Mouse (Mus musculus): ENCODE measurements around the gene Fbxo27. TPM values are rescaled to one million over a fixed set of nuclear protein-coding genes. Genes with fewer than 3 reads are reported as not detected.
A peak's percentile ranks its signal among the peaks of the same experiment; 100 is the strongest.

Fbxo27 gene
- total and polyA plus RNA-seq, 3 experiments = not detected

GRCm38 (mm10) chr7:28726600-28726999, 34.0 kb downstream of the Fbxo27 start (continued):
- TF ChIP-seq POLR2AphosphoS2 (IDR thresholded peaks at IDR 0.05; ENCODE audit: low read length) = no peak
- TF ChIP-seq HCFC1 (IDR thresholded peaks at IDR 0.05; ENCODE audit: low read depth, low read length) = 0 out of 2 replicates have a peak, but pooled peaks have one; percentile 14
- no peak for TF ChIP-seq ZMIZ1 (IDR thresholded peaks at IDR 0.05; ENCODE audit: low read depth, low read length)
- no peak; the same call in 1 of the 2 replicates for TF ChIP-seq BHLHE40 (IDR thresholded peaks at IDR 0.05; ENCODE audit: borderline replicate concordance, low read depth, low read length)
- no peak for TF ChIP-seq JUND (IDR thresholded peaks at IDR 0.05; ENCODE audit: low read depth, low read length)
- TF ChIP-seq ZKSCAN1 (IDR thresholded peaks at IDR 0.05; ENCODE audit: low read depth, low read length) = no peak
- TF ChIP-seq EP300 (IDR thresholded peaks at IDR 0.05; ENCODE audit: low read depth in 1 of 2, low read length in 2 of 2) = no peak
- TF ChIP-seq USF2 (IDR thresholded peaks at IDR 0.05; ENCODE audit: borderline replicate concordance in 1 of 2, insufficient read depth in 1 of 2, low read depth in 1 of 2, low read length in 2 of 2) = no peak
- no peak for TF ChIP-seq GATA1 (IDR thresholded peaks at IDR 0.05; ENCODE audit: low read depth, low read length)
- TF ChIP-seq MEF2A (IDR thresholded peaks at IDR 0.05; ENCODE audit: extremely low read depth, insufficient replicate concordance, low read depth, low read length, poor library complexity, severe bottlenecking) = no peak
- TF ChIP-seq MAZ (IDR thresholded peaks at IDR 0.05; ENCODE audit: low read depth, low read length) = no peak
- TF ChIP-seq NRF1 (IDR thresholded peaks at IDR 0.05; ENCODE audit: insufficient read depth, low read depth, low read length, poor library complexity, severe bottlenecking) = peak; percentile 60
- TF ChIP-seq E2F4 (IDR thresholded peaks at IDR 0.05; ENCODE audit: borderline replicate concordance, low read depth, low read length) = no peak
- TF ChIP-seq ZNF384 (IDR thresholded peaks at IDR 0.05; ENCODE audit: low read depth, low read length) = peak; percentile 79
- TF ChIP-seq ELF1 (IDR thresholded peaks at IDR 0.05; ENCODE audit: low read depth, low read length) = no peak
- TF ChIP-seq MYC (IDR thresholded peaks at IDR 0.05; ENCODE audit: low read depth, low read length) = peak; percentile 79; the same call in 1 of the 2 replicates
- TF ChIP-seq UBTF (IDR thresholded peaks at IDR 0.05; ENCODE audit: borderline replicate concordance, insufficient read depth, low read depth, low read length) = no peak

- peak; percentile 49 to 72 (median 56) for TF ChIP-seq CTCF (IDR thresholded peaks at IDR 0.05 in 2 of 3, conservative IDR thresholded peaks at IDR 0.05 in 1 of 3; ENCODE audit: control insufficient read depth in 1 of 3, insufficient read depth in 1 of 3, low read depth in 2 of 3, low read length in 3 of 3, poor library complexity in 1 of 3, severe bottlenecking in 1 of 3)
- no peak for TF ChIP-seq RCOR1 (IDR thresholded peaks at IDR 0.05; ENCODE audit: low read depth, low read length)
- Histone ChIP-seq H3K4me1 (ENCODE audit: control insufficient read depth in 1 of 2, insufficient read depth in 2 of 2, low read length in 2 of 2) (no peaks in the 10 kb centered on the region), H3K9me3 (replicated peaks; ENCODE audit: insufficient read depth, low read length) (no peaks in the 10 kb centered on the region), H3K36me3 (ENCODE audit: control insufficient read depth in 1 of 2, insufficient read depth in 2 of 2, low read length in 2 of 2) (no peaks in the 10 kb centered on the region), H3K4me3 (ENCODE audit: control insufficient read depth in 1 of 2, insufficient read depth in 1 of 2, low read depth in 2 of 2, low read length in 2 of 2) (no peak overlapping the region), H3K27ac (ENCODE audit: control insufficient read depth, low read depth, low read length) (no peak overlapping the region), H3K27me3 (ENCODE audit: control insufficient read depth in 1 of 2, insufficient read depth in 2 of 2, low read length in 2 of 2) (no peaks in the 10 kb centered on the region), H3K79me2 (ENCODE audit: control insufficient read depth, insufficient read depth, low read length, poor library complexity) (no peaks in the 10 kb centered on the region), H3K9ac (ENCODE audit: control insufficient read depth, low read depth, low read length, poor library complexity, severe bottlenecking) (no peak overlapping the region)
- DNase-seq (ENCODE audit: low read depth, low spot score) = peak; percentile 40
These were observed 35.1 kb downstream of the Fbxo27 start for GRCm38 (mm10) chr7:28727649-28728340.

Measured in MEL (cell line).